Mouse (Mus musculus) CH12.LX (cell line): ENCODE results near the gene Ilvbl.

ENCODE experiments used
- MAX ChIP-seq: IDR thresholded peaks from 2 replicates; pipeline ENCODE4 v1.6.1; 2011; ENCODE audit warnings: low read length, improper control_type of control experiment
- POLR2AphosphoS2 ChIP-seq: IDR thresholded peaks from 2 replicates; pipeline ENCODE4 v1.6.1; 2011; ENCODE audit warnings: low read depth, low read length, improper control_type of control experiment
- USF1 ChIP-seq: IDR thresholded peaks from 2 replicates; pipeline ENCODE4 v1.6.1; 2014; ENCODE audit warnings: low read depth, mild to moderate bottlenecking, inconsistent platforms, low read length, improper control_type of control experiment

- TF ChIP-seq USF1 (no peak), MAX (no peak), POLR2AphosphoS2 (no peak)
These were observed 15.8 kb downstream of the Ilvbl start for GRCm38 (mm10) chr10:78589901-78590300.
